Mouse (Mus musculus) splenic B cell, adult 2 months (primary cell): ENCODE measurements around the gene Kcnip1.

ENCODE experiments used
- DNase-seq: peaks from one replicate; pipeline ENCODE4 v3.0.0-alpha.2; 2011; ENCODE audit warnings: low read depth, low spot score
- H3K27me3 ChIP-seq: 2 replicates; pipeline ENCODE4 v1.6.1; 2012; ENCODE audit warnings: mild to moderate bottlenecking, low read length, moderate library complexity, mixed read lengths; ENCODE audit not compliant: control insufficient read depth, poor library complexity, insufficient read depth, severe bottlenecking
- H3K36me3 ChIP-seq: 2 replicates; pipeline ENCODE4 v1.6.1; 2012; ENCODE audit warnings: mild to moderate bottlenecking, low read length, moderate library complexity, mixed read lengths; ENCODE audit not compliant: control insufficient read depth, poor library complexity, insufficient read depth, severe bottlenecking

The Kcnip1 gene

DNA sequence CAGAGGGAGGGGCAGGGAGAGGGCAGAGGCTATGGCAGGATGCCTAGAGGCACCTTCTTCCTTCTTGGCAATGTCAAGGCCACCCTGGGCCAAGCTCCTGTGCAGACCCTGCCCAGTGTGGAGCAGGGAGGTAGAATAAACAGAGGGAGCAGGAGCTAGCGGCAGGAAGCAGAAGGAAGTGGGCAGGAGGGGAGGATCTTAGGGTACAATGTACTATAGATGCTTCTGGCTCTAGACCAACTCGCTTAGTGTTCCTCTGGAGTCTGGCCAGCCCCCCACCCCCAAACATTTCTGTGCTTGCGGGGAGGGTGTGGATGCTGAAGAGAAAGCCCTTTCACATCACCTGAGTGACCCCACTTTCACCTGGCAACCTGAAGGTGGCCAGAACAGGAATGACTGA is 413.3 kb downstream of the Kcnip1 start:
- no peak for DNase-seq
- Histone ChIP-seq H3K36me3 (no peaks in the 10 kb centered on the region), H3K27me3 (no peaks in the 10 kb centered on the region)
